In genomic region chr8:78098191-78098745, GRCm38 (mm10) we compare ENCODE assay signal across 12 mouse cellular contexts.
A peak's percentile ranks its signal among the peaks of the same experiment; 100 is the strongest.
DNase-seq lines count a peak whose midpoint lies in the region; ATAC-seq lines count a peak whose summit lies in the region.
"Had no signal": no experiment of that assay in that cellular context is flagged by ENCODE, and none has a peak within 500 bp of the region (broad histone marks: within the 10 kb centered on the region; RNA-seq: fewer than 3 reads in every experiment).

No protein-coding gene starts in this region.

- H3K27me3 ChIP-seq in neural tube, embryonic 11.5 days (ENCODE audit: control insufficient read depth, insufficient read depth, low read length): no peaks in the 10 kb centered on the region
- no peaks in the 10 kb centered on the region for H3K27me3 ChIP-seq in forebrain, embryonic 12.5 days
- H3K27me3 ChIP-seq in hindbrain, embryonic 16.5 days (replicated peaks; ENCODE audit: control insufficient read depth, insufficient read depth, low read length): no peaks in the 10 kb centered on the region
- H3K27me3 ChIP-seq in neural tube, embryonic 14.5 days (ENCODE audit: control insufficient read depth, insufficient read depth, low read length): no peaks in the 10 kb centered on the region
- H3K27me3 ChIP-seq: heart, embryonic 13.5 days had no signal

- ATAC-seq in neural tube, embryonic 11.5 days (ENCODE audit: insufficient read depth, low FRiP score, low TSS enrichment): peak; percentile 67; the same call in 1 of the 2 replicates
- ATAC-seq in forebrain, embryonic 12.5 days (ENCODE audit: low FRiP score): peak; percentile 79; the same call in 1 of the 2 replicates
- peak; percentile 83 for ATAC-seq in hindbrain, embryonic 16.5 days
- ATAC-seq in neural tube, embryonic 14.5 days (ENCODE audit: low read depth): peak; percentile 77; the same call in 1 of the 2 replicates
- no peak for ATAC-seq in granulocyte monocyte progenitor cell, adult 5-6 weeks (replicated peaks; ENCODE audit: poor library complexity, severe bottlenecking)

- no peak overlapping the region for H3K9ac ChIP-seq in neural tube, embryonic 11.5 days (ENCODE audit: low read length)
- no peak overlapping the region for H3K9ac ChIP-seq in forebrain, embryonic 12.5 days
- no peak overlapping the region for H3K9ac ChIP-seq in hindbrain, embryonic 16.5 days (ENCODE audit: low read depth, low read length)
- H3K9ac ChIP-seq in neural tube, embryonic 14.5 days (replicated peaks; ENCODE audit: low read depth, low read length): no peak overlapping the region
- H3K9ac ChIP-seq: heart, embryonic 13.5 days had no signal

- H3K4me3 ChIP-seq in neural tube, embryonic 11.5 days (ENCODE audit: low read depth, low read length): no peak overlapping the region
- no peak overlapping the region for H3K4me3 ChIP-seq in forebrain, embryonic 12.5 days (replicated peaks)
- H3K4me3 ChIP-seq in hindbrain, embryonic 16.5 days (ENCODE audit: low read length): no peak overlapping the region
- no peak overlapping the region for H3K4me3 ChIP-seq in neural tube, embryonic 14.5 days (ENCODE audit: low read depth, low read length)
- H3K4me3 ChIP-seq: heart, embryonic 13.5 days had no signal

- no peak overlapping the region for H3K4me2 ChIP-seq in neural tube, embryonic 11.5 days (ENCODE audit: low read depth)
- no peak overlapping the region for H3K4me2 ChIP-seq in forebrain, embryonic 12.5 days
- no peak overlapping the region for H3K4me2 ChIP-seq in hindbrain, embryonic 16.5 days (ENCODE audit: low read length)
- H3K4me2 ChIP-seq in neural tube, embryonic 14.5 days (ENCODE audit: low read depth, low read length): no peak overlapping the region
- H3K4me2 ChIP-seq: heart, embryonic 13.5 days; liver, embryonic 11.5 days had no signal

- peak; percentile 28 for DNase-seq in neural tube, embryonic 11.5 days (ENCODE audit: low spot score)
- DNase-seq in neural tube, embryonic 10.5 days (ENCODE audit: extremely low spot score, low spot score): no peak
- no peak for DNase-seq in thymus, postnatal 14 days
- no peak for DNase-seq in T-cell, adult 2 months (ENCODE audit: low spot score)
- DNase-seq: cerebellum, postnatal 25 days; kidney, postnatal 36 days had no signal

- WGBS in neural tube, embryonic 11.5 days: 38% methylated on average over 6 of the region's 6 CpGs
- 19% methylated on average over 6 of the region's 6 CpGs for WGBS in forebrain, embryonic 12.5 days
- 10% methylated on average over 6 of the region's 6 CpGs for WGBS in hindbrain, embryonic 16.5 days
- WGBS in neural tube, embryonic 14.5 days: 20% methylated on average over 6 of the region's 6 CpGs

- H3K4me1 ChIP-seq in neural tube, embryonic 11.5 days (ENCODE audit: control insufficient read depth, insufficient read depth, low read length): no peaks in the 10 kb centered on the region
- H3K4me1 ChIP-seq in forebrain, embryonic 12.5 days: peaks cover 8% of the 10 kb centered on the region
- peaks cover 5% of the 10 kb centered on the region; the same call in 1 of the 2 replicates for H3K4me1 ChIP-seq in hindbrain, embryonic 16.5 days (ENCODE audit: control insufficient read depth, insufficient read depth, low read depth, low read length)
- H3K4me1 ChIP-seq in neural tube, embryonic 14.5 days (ENCODE audit: control insufficient read depth, insufficient read depth, low read length): 0 out of 2 replicates have a peak, but pooled peaks cover 3% of the 10 kb centered on the region
- H3K4me1 ChIP-seq: heart, embryonic 13.5 days had no signal

- no peak overlapping the region for H3K27ac ChIP-seq in neural tube, embryonic 11.5 days (ENCODE audit: low read depth, low read length)
- no peak overlapping the region for H3K27ac ChIP-seq in forebrain, embryonic 12.5 days
- H3K27ac ChIP-seq in hindbrain, embryonic 16.5 days (ENCODE audit: low read depth, low read length): no peak overlapping the region; the same call in 1 of the 2 replicates
- no peak overlapping the region; the same call in 1 of the 2 replicates for H3K27ac ChIP-seq in neural tube, embryonic 14.5 days (ENCODE audit: low read depth, low read length)
- H3K27ac ChIP-seq: heart, embryonic 13.5 days had no signal

- H3K36me3 ChIP-seq in neural tube, embryonic 11.5 days (ENCODE audit: control insufficient read depth, insufficient read depth, low read length): no peaks in the 10 kb centered on the region
- H3K36me3 ChIP-seq in forebrain, embryonic 12.5 days (replicated peaks): no peaks in the 10 kb centered on the region
- no peaks in the 10 kb centered on the region for H3K36me3 ChIP-seq in hindbrain, embryonic 16.5 days (ENCODE audit: control insufficient read depth, insufficient read depth, low read length)
- no peaks in the 10 kb centered on the region for H3K36me3 ChIP-seq in neural tube, embryonic 14.5 days (ENCODE audit: control insufficient read depth, insufficient read depth, low read length)
- H3K36me3 ChIP-seq: heart, embryonic 13.5 days had no signal

- no peaks in the 10 kb centered on the region for H3K9me3 ChIP-seq in neural tube, embryonic 11.5 days (ENCODE audit: control insufficient read depth, low read length)
- H3K9me3 ChIP-seq in forebrain, embryonic 12.5 days: no peaks in the 10 kb centered on the region
- no peaks in the 10 kb centered on the region for H3K9me3 ChIP-seq in hindbrain, embryonic 16.5 days (ENCODE audit: control insufficient read depth, low read length)
- no peaks in the 10 kb centered on the region for H3K9me3 ChIP-seq in neural tube, embryonic 14.5 days (ENCODE audit: control insufficient read depth, low read length)
- H3K9me3 ChIP-seq: heart, embryonic 13.5 days had no signal
